Mouse (Mus musculus) T-helper 17 cell (primary cell): ENCODE results near the gene Fam118a.

Experiments
- in situ Hi-C, 2 experiments: fragments of 300-600 bp; cut with MboI, MseI; formaldehyde crosslinking; loops; 1 replicate in 1 of 2; 2 replicates in 1 of 2; pipeline ENCODE4 v1.15.1; 2025; ENCODE audit warnings: high pct_unique_total_duplicates in 2 of 2

Fam118a gene

DNA sequence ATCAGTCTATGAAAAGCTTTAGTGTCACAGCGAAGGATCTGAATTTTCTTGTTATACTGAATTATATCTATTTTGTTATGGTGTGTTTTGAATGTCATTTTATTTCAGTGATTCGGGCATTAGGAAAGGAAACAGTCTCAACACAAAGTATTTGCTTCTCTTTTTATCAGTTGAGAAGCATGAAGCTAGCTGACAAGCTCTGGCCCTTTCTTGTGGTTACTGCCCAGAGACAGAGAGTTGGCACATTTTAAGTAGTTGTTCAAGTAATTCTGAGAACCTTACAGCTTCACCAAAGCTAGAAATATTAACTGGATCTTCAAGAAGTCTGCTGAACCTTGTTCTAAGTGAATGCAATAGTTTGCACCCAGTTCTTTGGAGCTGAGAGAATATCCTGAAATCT, 34.7 kb downstream of the Fam118a start:
- in situ Hi-C loops: no loop called here

DNA sequence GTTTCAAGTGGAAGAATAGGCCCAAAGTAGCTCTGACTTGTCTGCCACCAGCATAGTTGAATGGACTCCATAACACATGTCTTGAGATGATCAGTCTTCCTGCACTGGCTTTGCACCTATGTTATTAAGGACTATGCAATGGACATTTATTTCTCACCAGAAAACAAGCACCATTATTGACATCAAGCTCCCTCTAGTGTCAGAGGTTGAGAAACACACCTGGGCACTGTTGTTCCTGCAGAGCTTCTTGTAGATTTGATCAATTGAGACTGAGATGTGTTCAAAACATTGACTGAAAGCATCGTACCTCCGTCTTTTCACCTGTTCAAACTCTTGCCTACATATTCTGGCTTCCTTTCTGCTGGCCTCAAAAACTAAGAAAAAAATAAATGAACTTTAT, 41.8 kb downstream of the Fam118a start:
- in situ Hi-C loops: loop anchor here (5.0 kb wide), 1 partner anchor 73 kb away; no protein-coding TSS in a partner anchor

DNA sequence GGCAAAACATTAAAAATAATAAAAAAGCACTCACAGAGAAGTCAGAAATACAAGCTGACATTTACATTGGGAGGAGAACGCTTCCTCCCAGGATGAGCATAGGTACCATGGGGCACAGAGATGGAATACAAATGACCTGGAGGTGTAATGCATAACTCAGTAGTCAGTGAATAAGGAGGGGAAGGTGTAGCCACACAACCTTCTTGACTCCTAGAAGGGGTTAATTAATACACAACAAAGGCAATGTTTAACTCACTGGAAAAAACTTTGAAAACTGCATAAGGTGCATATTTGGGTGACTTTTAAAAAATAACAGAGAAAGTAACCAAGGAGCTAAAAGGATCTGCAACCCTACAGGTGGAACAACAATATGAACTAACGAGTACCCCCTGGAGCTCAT, 43.9 kb downstream of the Fam118a start:
- in situ Hi-C loops: loop anchor here (5.0 kb wide), 1 partner anchor 75 kb away; no protein-coding TSS in a partner anchor

DNA sequence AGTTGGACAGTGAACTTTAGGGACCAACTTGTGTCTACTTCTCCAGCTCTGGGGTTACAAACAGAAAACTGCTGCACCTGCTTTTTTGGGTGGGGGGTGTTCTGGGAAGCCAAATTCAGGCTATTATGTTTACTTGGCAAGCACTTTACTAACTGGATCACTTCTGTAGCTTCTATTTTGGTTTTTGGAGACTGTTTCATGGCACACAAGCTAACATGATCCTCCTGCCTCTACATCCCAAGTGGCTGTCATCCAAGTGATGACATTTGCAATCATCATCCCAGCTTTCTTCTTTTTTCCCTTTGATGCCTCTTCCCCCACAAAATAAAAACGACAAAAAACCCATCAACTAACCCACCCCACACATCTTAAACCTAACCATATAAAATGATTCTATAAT, 56.9 kb downstream of the Fam118a start:
- in situ Hi-C loops: no loop called here
